Mouse (Mus musculus) testis, postnatal 14 days (tissue): ENCODE results near the gene Frmpd2.

Experiments
- DNase-seq: peaks from one replicate; pipeline ENCODE4 v3.0.0; 2021; ENCODE audit warnings: low spot score

Frmpd2 gene

DNA sequence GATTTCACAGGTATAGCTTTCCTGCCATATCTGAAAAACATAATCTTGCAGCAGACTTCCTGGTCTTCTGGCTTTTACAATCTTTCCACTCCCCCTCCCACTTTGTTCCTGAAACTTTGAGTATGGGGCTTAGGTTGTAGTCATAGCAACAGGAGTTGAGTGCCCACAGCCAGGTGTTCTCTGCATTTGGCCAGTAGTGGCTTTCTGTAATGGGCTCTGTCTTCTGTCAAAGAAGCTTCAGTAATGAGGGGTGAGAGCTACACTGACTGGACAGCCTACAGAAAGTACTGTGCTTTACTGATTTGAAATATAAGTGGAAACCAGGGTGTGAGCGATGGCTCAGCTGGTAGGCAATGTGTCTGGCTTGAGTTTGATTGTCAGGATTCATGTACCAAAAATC, 37.2 kb downstream of the Frmpd2 start:
- no peak for DNase-seq

- no peak for DNase-seq
Measured at GRCm38 (mm10) chr14:33513877-33514276, 42.4 kb downstream of the Frmpd2 start.

DNA sequence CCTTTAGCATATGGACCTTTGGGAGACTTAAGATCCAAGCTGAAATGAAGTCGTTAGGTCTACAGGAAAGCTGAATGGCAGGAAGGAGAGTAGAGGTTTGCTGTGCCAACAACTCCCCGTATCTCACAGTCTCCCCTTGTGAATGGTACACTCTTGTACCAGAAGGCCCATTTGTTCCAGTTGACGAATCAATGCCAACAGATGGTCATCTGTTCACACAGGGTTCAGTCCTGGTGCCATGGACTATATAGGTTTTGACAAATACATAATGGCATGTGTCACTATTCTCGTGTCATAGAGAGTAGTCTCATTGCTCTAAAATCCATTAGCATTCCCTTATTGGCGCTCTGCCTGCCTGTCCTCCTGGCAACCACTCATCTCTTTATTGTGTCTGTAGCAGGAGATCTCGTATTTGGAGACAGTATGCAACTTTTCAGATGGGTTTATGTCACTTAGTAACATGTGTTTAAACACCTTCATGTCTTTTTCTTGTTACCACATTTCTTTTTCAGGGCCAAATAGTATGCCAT, 43.3 kb downstream of the Frmpd2 start:
- DNase-seq: no peak

GRCm38 (mm10) chr14:33521538-33521937, 50.0 kb downstream of the Frmpd2 start:
- peak; percentile 46 for DNase-seq

GRCm38 (mm10) chr14:33525272-33525983, 53.9 kb downstream of the Frmpd2 start:
- no peak for DNase-seq

DNA sequence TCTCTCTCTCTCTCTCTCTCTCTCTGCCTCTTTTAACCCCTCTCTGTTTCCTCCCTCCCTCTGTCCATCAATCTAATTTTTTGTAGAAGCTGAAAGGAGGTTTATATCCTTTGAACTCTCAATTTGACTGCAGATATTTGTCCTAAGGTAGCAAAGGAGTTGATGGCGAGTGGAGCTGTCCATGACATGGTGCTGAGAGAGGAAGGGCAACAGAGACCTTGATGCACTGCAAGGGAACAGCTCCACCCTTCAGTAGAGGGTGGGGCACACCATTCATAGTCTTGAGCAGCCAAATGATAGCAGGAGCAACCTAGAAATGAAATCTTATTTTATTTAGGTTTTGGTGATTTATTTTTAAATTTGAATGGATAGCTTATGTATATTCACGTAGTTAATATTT, 55.1 kb downstream of the Frmpd2 start:
- DNase-seq: no peak

DNA sequence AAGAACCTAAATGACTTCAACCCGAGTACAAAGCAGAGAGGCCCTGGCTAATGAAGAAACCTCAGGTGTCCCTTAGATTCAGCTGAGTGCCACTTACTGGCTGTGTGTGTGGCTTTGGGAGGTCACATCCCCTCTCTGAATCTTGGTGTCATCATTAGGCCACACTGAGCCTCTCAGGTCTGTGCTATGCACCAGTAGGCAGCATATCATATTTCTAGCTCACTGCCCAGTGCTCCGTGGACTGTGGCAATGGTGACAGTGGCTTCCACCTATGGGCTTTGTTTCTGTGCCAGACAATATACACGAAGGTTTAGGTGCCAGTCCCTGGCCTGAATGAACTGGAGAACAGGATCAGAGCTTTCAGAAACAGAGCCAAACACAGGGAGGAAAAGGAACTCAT, 56.4 kb downstream of the Frmpd2 start:
- DNase-seq: no peak

DNA sequence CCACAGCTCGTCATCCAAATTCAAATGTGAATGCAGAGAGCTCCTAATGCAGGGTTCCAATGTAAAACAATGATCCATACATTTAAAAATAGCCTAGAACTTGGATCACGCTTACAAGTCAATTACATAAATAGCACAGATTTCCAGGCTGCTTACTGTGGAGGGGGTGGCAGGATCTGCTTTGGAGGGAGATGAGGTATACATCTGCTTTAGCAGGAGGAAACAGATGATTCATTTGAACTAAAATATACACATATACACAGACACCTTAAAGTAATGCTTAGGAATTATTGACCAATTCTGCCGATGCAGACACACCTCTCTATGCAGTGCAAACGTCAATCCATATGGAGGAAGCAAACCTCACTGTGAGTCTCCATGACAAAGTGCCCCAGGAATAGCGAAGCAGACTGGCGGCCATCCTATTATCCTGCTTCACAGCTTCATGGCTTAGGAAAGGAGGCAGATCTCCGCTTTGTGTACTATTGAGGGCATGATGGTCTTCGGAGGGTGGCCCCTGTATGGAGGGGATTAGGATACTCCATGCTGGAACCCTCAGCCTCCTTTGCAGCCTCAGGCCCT, 59.9 kb downstream of the Frmpd2 start:
- DNase-seq: no peak

DNA sequence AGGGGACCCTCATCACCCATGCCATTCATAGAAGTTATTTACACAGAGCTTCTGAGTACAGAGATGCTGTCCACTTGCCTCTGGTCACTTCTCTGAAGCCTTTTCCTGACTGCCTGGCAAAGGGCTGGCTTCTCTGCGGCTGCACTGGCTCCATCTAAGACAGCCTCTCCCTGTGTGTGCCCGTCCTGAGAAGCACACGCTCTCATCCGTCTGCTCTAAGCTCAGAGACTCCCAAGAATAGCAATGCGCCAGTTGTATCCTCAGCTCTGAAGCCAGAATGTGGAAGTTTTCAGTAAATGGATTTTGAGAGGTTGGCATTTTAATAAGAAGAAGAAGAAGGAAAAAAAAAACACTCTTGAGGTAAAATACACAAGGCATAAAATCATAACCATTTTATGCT, 61.3 kb downstream of the Frmpd2 start:
- no peak for DNase-seq

- no peak for DNase-seq
Measured at GRCm38 (mm10) chr14:33533516-33533915, 62.0 kb downstream of the Frmpd2 start.

GRCm38 (mm10) chr14:33535317-33535716, 63.8 kb downstream of the Frmpd2 start:
- DNase-seq: no peak

DNA sequence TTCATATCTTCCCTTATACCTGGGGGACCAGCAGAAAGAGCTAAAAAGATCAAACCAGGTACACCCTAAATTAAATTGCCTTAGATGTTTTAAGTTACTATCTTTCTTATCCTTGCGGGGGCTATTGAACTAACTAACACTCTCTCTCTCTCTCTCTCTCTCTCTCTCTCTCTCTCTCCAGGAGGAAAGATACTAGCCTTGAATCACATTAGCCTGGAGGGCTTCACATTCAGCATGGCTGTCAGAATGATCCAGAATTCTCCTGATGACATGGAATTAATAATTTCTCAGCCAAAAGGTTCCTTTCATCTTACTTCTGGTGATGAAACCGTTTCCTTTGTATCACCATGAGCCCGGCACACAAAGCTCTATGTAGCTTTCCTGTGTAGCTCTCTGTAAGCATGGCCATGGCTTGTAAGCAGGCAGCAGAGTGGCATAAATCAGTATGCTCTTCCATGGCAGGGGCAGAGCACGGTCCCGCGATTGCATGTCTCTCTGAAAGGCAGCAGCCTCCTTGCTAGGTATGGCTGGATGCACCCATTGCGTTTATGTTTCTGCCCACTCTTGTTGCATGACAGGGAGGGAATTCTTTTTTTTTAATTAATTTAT, 68.2 kb downstream of the Frmpd2 start:
- no peak for DNase-seq

GRCm38 (mm10) chr14:33545565-33546143, 74.2 kb downstream of the Frmpd2 start:
- no peak for DNase-seq

DNA sequence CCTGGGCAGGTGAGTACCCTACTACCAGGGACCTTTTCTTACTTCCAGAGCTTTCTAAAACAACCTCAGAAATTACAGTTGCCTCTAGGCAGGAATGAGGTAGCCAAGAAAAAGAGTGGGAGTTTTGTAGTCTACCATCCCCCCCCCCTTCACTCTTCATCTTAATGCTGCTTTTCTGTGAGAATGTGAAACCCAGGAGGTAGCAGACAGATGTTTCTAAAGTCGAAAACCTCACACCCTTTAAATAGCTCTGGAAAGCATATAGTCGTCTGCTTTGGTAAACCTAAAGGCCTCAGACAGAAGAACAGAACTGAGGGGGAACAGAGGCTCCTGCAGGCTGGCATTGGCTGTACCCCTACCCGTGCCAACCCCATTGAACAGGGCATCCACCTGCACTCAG, 77.2 kb downstream of the Frmpd2 start:
- DNase-seq: no peak

DNA sequence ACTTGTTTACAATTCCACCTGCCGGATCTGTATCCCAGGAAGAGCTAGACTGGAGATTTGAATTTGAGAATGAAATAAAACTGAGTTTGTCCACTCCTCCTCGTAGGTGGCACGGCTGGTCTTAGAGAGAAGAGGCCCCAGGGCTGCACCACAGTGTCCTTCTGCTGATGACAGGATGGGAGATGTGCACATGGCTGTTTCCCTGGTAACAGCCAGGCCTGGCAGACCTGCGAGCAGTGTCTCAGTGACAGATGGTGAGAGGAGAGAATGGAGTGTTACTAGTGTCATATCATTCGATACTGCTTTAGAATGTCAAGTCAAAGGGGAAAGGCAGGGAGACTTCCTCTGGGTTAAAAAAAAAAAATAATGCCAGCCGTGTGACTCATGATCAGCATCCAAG, 78.4 kb downstream of the Frmpd2 start:
- DNase-seq: no peak

DNA sequence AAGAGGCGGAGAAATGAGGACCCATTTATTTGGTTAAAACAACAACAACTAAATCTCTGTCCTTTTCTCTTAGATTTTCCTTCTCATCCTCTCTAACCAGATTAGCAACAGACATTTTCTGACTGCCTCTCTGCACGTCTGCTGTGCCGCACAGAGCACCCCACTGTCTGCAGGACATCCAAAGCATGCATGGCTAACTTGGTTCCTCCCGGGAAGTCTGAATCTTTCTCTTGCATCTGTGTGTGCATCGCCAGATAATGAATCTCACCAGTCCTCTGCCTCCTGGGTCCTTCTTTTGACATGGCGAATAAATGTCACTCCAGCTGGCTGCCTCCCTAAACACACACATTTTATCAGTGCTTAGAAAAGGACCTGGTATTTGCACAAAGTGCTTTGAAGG, 99.2 kb downstream of the Frmpd2 start:
- DNase-seq: no peak

DNA sequence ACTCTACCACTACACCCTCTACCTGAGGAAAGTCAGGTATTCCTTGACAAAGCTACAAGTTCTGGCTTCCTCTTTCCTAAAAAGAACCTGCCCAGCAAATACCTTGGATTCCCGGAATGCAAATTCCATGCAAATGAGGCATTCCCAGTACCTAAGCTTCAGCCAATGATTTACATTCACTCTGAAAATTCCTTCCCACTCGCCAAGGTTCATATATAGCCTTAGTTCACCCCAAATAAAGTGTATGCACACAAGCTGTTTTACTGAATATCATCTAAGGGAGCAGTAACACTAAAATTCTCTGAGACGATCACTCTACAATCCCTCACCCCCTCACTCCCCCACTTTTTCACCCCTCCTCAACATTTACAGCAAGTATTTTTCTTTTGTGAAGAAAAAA, 102.1 kb downstream of the Frmpd2 start:
- DNase-seq: no peak

- DNase-seq: no peak
Measured at GRCm38 (mm10) chr14:33579771-33580484, 108.4 kb downstream of the Frmpd2 start.

DNA sequence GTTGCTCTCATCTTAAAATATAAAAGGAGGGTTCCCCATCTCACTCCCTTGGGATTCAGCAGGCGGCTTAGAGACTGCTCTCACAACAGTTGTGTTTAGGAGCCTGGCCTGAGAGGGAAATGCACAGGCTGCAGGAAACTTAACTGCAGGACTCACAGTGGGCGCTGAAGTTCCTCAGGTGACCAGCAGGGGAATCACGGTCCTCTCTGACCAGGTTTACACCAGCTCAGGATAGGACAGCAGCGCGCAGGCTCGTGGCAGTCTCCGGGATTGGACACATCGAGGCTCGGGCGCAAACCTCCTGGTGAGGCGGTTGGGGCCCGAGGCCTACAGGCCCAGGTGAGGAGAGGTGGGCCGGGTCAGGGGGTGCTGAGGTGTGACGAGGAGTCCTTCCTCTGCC, 117.5 kb downstream of the Frmpd2 start, which contains the start of gene Ptpn20:
TSS of gene Ptpn20 (plus strand) at position 257 of the 400 bp plus-strand sequence.
- DNase-seq: peak; percentile 81

DNA sequence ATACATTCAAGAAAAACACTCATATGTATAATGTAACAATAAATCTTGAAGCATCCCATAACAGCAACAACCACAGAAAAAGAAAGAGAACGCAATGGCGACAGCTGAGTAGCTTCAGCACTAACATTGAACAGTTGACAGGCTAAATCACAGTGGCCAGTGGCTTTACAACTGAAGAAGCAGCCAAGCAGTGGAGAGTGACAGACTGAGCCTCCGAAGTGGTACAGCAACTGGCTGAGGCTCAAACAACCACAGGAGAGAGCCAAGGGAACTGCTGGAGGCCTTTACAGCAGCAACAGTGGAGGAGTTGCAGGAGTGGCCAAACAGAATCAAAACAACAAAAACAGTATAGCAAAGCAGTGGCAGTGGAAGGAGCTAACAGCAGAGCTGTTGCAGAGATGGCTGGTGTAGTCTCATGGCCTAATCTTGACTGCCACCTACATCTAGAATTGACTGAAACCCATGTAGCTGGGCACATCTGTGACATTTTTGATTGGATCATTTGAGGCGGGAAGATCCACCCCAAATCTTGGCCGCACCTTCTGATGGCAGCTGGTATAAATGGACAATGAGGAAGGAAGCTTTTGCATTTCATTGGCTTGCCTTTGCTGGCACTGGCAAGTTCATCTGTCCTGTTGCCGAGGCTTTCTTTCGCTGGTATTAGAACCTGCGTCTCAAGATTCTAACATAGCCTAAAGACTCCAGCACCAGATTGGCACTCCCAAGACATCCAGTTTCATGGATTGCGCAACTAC, 127.1 kb downstream of the Frmpd2 start:
- no peak for DNase-seq

DNA sequence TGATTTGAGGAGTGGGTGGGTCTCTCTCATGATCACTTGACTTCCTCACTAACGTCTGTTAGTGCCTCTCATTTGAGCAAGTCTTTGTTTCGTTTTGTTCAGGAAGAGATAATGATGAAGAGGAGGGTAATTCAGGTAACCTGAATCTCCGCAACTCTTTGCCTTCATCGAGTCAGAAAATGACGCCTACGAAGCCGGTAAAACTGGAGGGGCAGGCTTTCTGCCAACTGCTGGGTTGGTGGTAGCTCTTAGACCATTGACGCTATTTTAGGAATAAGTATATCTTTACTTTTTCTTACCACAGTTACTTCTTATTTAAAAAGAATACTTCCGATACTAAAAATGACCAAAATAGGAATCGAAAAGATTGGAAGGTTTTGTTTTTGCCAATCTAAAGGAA, 135.9 kb downstream of the Frmpd2 start:
- no peak for DNase-seq
